Mouse (Mus musculus): ENCODE measurements around the gene Irf1.

DNA sequence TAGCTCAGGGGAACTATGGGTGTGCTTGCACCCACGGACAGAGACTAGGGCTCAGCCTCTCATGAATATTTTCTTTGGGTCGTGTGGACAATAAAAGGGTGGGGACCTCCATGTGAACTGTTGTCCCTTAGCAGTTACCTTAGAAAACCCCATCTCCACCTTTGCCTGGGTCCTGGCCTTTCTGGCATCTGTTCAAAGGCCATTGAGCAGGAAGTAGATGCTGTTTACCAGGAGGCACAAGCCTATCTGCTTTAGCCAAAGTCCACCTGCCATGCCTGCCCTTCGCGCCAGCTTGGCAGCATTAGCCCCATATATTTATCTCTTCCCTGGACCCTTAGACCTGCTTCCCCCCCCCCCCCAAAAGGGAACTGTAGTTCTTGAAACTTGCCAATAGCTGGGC lies 12.2 kb upstream of the Irf1 start:
- no peak for TF ChIP-seq POLR2A (IDR thresholded peaks at IDR 0.05; ENCODE audit: low read depth, low read length)
- no peak for TF ChIP-seq CTCF (IDR thresholded peaks at IDR 0.05; ENCODE audit: extremely low read depth, insufficient read depth, insufficient read length, insufficient replicate concordance)

All from spleen, adult 2 months (tissue).